Mouse (Mus musculus): ENCODE measurements around the gene Rbfox3.

DNA sequence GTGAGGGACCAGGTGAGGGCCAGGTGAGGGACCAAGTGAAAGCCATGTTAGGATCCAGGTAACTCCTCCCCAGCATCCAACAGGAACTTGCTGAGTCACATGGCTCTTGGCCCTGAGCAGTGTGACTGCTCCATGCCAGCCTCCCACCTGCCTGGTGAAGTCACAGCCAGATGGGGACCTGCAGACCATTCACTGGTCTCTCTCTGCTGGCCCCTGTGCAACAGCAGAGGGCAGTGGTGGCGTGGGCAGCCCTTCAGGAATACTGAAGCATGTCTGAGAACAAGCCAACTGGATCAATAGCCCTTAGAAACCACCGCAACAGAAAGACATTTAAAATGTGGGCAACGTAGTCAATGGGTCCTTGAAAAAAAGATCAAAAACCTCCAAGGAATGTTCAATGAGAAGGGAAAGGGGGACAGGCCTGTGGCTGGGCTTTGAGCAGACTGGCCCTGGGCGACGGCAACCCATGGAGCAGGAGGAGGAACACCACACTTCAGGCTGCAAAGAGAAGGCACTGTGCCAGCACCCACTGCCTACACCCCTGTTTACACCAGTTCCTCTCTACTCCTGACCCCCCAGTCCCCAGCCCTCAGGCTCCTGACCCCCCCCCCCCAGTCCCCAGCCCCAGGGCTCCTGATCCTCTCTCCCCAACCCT, 36.0 kb downstream of the Rbfox3 start:
- TF ChIP-seq POLR2A (IDR thresholded peaks at IDR 0.05; ENCODE audit: borderline replicate concordance, low read depth, low read length): no peak
- no peak for TF ChIP-seq CTCF (IDR thresholded peaks at IDR 0.05; ENCODE audit: low read depth, low read length)

Data from bone marrow macrophage, adult 2 months (primary cell).